Mouse (Mus musculus): ENCODE measurements around the gene Tshz2. TPM values are rescaled to one million over a fixed set of nuclear protein-coding genes. Genes with fewer than 3 reads are reported as not detected.

The Tshz2 gene
- polyA plus RNA-seq, 1 experiment: not detected

GRCm38 (mm10) chr2:169912826-169913225 lies 280.0 kb downstream of the Tshz2 start:
- H3ac ChIP-seq (ENCODE audit: control insufficient read depth, insufficient read length, low read depth): no peak overlapping the region
- TF ChIP-seq USF1 (IDR thresholded peaks at IDR 0.05; ENCODE audit: low read depth) (no peak), CEBPB (IDR thresholded peaks at IDR 0.05; ENCODE audit: low read depth) (no peak), MYOD1 (IDR thresholded peaks at IDR 0.05; ENCODE audit: control insufficient read depth, insufficient read length, low read depth) (no peak), CTCF (IDR thresholded peaks at IDR 0.05; ENCODE audit: control insufficient read depth, insufficient read depth, insufficient read length) (no peak), FOSL1 (IDR thresholded peaks at IDR 0.05; ENCODE audit: insufficient read depth, low read length, poor library complexity, severe bottlenecking) (no peak), MYOG (IDR thresholded peaks at IDR 0.05; ENCODE audit: control insufficient read depth, extremely low read depth, insufficient read length) (no peak), MAX (IDR thresholded peaks at IDR 0.05) (no peak)
- no peaks in the 10 kb centered on the region for H3K79me3 ChIP-seq (ENCODE audit: low read depth)
- H3K27me3 ChIP-seq (ENCODE audit: control insufficient read depth, insufficient read depth, insufficient read length): no peaks in the 10 kb centered on the region
- H3K79me2 ChIP-seq (ENCODE audit: control insufficient read depth, insufficient read depth): no peaks in the 10 kb centered on the region
- no peaks in the 10 kb centered on the region for H3K36me3 ChIP-seq (ENCODE audit: control insufficient read depth, insufficient read depth)
- H3K4me3 ChIP-seq (ENCODE audit: insufficient read depth, poor library complexity, severe bottlenecking): no peak overlapping the region

GRCm38 (mm10) chr2:169914903-169915302 lies 282.1 kb downstream of the Tshz2 start:
- no peaks in the 10 kb centered on the region for H3K36me3 ChIP-seq (ENCODE audit: control insufficient read depth, insufficient read depth)
- H3K27me3 ChIP-seq (ENCODE audit: control insufficient read depth, insufficient read depth, insufficient read length): no peaks in the 10 kb centered on the region
- H3K79me2 ChIP-seq (ENCODE audit: control insufficient read depth, insufficient read depth): no peaks in the 10 kb centered on the region
- no peak for TF ChIP-seq USF1 (IDR thresholded peaks at IDR 0.05; ENCODE audit: low read depth)
- TF ChIP-seq MYOG (IDR thresholded peaks at IDR 0.05; ENCODE audit: control insufficient read depth, extremely low read depth, insufficient read length): no peak
- no peak for TF ChIP-seq CEBPB (IDR thresholded peaks at IDR 0.05; ENCODE audit: low read depth)
- no peak for TF ChIP-seq FOSL1 (IDR thresholded peaks at IDR 0.05; ENCODE audit: insufficient read depth, low read length, poor library complexity, severe bottlenecking)
- no peak for TF ChIP-seq MAX (IDR thresholded peaks at IDR 0.05)
- no peak for TF ChIP-seq MYOD1 (IDR thresholded peaks at IDR 0.05; ENCODE audit: control insufficient read depth, insufficient read length, low read depth)
- TF ChIP-seq CTCF (IDR thresholded peaks at IDR 0.05; ENCODE audit: control insufficient read depth, insufficient read depth, insufficient read length): no peak
- H3K4me3 ChIP-seq (ENCODE audit: insufficient read depth, poor library complexity, severe bottlenecking): no peak overlapping the region
- H3K79me3 ChIP-seq (ENCODE audit: low read depth): no peaks in the 10 kb centered on the region
- H3ac ChIP-seq (ENCODE audit: control insufficient read depth, insufficient read length, low read depth): no peak overlapping the region

DNA sequence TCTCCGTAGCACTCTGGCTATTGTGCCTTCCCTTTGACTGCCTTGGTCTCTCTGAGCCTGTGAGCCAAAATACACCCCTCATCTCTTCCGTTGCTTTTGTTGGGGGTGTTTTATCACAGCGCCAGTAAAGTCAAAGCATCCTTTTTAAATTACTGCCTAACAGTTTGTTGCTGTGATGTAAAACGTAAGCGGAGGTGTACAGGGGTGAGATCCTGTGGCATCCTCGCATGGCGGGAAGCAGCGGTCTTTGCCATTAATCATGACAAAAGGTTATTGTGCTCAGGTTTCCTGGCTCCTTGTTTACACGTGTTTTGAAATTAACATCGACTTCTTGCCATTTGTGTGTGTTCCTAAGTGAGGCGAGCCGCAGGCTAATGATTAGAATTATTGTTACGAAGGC lies 282.5 kb downstream of the Tshz2 start:
- no peaks in the 10 kb centered on the region for H3K27me3 ChIP-seq (ENCODE audit: control insufficient read depth, insufficient read depth, insufficient read length)
- no peak overlapping the region for H3K4me3 ChIP-seq (ENCODE audit: insufficient read depth, poor library complexity, severe bottlenecking)

DNA sequence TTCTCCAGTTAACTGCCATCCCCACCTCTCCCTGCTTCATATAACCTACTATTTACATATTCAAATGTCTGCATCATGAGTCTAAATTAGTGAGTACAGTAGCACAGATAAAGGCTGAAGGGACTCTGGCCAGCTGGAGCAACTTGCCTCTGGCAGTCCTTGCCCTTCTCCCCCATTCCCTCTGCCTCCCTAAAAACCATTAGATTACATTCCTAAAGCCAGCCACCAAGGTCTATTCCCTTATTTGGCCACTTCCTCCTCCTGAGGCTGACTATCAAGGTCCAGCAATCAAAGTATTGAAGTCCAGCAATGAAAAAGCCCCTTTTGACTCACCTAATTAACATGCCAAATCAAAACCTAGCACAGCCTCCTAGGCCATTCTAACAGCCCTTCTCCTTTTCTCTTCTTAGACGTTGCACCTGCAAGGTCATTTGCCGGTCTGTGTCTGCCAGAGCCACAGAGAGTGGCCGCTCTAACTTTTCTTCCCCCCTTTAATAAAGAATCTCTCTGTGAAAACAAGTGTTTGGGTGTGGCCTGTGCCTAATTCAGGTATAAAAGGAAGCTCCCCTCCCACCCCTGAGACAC lies 286.4 kb downstream of the Tshz2 start:
- no peaks in the 10 kb centered on the region for H3K79me2 ChIP-seq (ENCODE audit: control insufficient read depth, insufficient read depth)
- H3K27me3 ChIP-seq (ENCODE audit: control insufficient read depth, insufficient read depth, insufficient read length): no peaks in the 10 kb centered on the region
- no peaks in the 10 kb centered on the region for H3K79me3 ChIP-seq (ENCODE audit: low read depth)
- no peak overlapping the region for H3ac ChIP-seq (ENCODE audit: control insufficient read depth, insufficient read length, low read depth)
- TF ChIP-seq CTCF (IDR thresholded peaks at IDR 0.05; ENCODE audit: control insufficient read depth, insufficient read depth, insufficient read length) (no peak), MYOD1 (IDR thresholded peaks at IDR 0.05; ENCODE audit: control insufficient read depth, insufficient read length, low read depth) (no peak), MYOG (IDR thresholded peaks at IDR 0.05; ENCODE audit: control insufficient read depth, extremely low read depth, insufficient read length) (no peak)
- no peak overlapping the region for H3K4me3 ChIP-seq (ENCODE audit: insufficient read depth, poor library complexity, severe bottlenecking)
- H3K36me3 ChIP-seq (ENCODE audit: control insufficient read depth, insufficient read depth): no peaks in the 10 kb centered on the region

More for the DNA sequence above, 282.5 kb downstream of the Tshz2 start:
- TF ChIP-seq CEBPB (IDR thresholded peaks at IDR 0.05; ENCODE audit: low read depth): no peak
- no peak for TF ChIP-seq MYOD1 (IDR thresholded peaks at IDR 0.05; ENCODE audit: control insufficient read depth, insufficient read length, low read depth)
- TF ChIP-seq CTCF (IDR thresholded peaks at IDR 0.05; ENCODE audit: control insufficient read depth, insufficient read depth, insufficient read length): no peak
- Histone ChIP-seq H3K36me3 (ENCODE audit: control insufficient read depth, insufficient read depth) (no peaks in the 10 kb centered on the region), H3ac (ENCODE audit: control insufficient read depth, insufficient read length, low read depth) (no peak overlapping the region), H3K79me2 (ENCODE audit: control insufficient read depth, insufficient read depth) (no peaks in the 10 kb centered on the region), H3K79me3 (ENCODE audit: low read depth) (no peaks in the 10 kb centered on the region)

DNA sequence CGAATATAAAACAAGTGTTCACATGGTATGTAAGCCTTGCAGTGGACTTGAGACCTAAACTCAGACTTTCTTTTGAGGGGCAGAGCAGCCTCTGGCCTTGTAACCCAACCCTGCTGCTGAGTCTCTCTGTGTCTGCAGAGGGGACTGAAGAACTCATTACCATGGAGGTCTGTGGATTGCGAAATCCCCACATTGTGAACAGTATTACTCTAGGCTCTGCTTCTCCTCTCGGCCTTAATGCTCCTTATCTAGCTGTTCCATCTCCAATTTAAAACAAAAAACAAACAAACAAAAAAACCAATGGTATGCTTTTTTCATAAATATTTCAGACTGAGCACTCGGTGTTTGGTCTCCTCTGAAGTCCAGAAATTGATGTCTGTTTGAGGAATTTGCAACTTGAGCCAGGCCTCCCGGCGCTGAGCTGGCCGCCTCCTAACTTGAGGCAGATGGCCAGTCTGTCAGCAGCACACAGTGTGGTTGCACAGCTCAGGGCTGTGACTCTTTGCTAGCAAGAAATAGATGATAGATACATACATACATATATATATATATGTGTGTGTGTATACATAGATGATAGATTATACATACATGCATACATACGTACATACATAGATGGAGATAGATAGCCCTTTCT lies 291.5 kb downstream of the Tshz2 start:
- Histone ChIP-seq H3ac (ENCODE audit: control insufficient read depth, insufficient read length, low read depth) (no peak overlapping the region), H3K79me2 (ENCODE audit: control insufficient read depth, insufficient read depth) (no peaks in the 10 kb centered on the region), H3K27me3 (ENCODE audit: control insufficient read depth, insufficient read depth, insufficient read length) (no peaks in the 10 kb centered on the region), H3K79me3 (ENCODE audit: low read depth) (no peaks in the 10 kb centered on the region), H3K36me3 (ENCODE audit: control insufficient read depth, insufficient read depth) (no peaks in the 10 kb centered on the region), H3K4me3 (ENCODE audit: insufficient read depth, poor library complexity, severe bottlenecking) (no peak overlapping the region)
- TF ChIP-seq MYOD1 (IDR thresholded peaks at IDR 0.05; ENCODE audit: control insufficient read depth, insufficient read length, low read depth) (no peak), CEBPB (IDR thresholded peaks at IDR 0.05; ENCODE audit: low read depth) (no peak), MAX (IDR thresholded peaks at IDR 0.05) (no peak), MYOG (IDR thresholded peaks at IDR 0.05; ENCODE audit: control insufficient read depth, extremely low read depth, insufficient read length) (no peak), USF1 (IDR thresholded peaks at IDR 0.05; ENCODE audit: low read depth) (no peak), CTCF (IDR thresholded peaks at IDR 0.05; ENCODE audit: control insufficient read depth, insufficient read depth, insufficient read length) (no peak), FOSL1 (IDR thresholded peaks at IDR 0.05; ENCODE audit: insufficient read depth, low read length, poor library complexity, severe bottlenecking) (no peak)

GRCm38 (mm10) chr2:169925466-169925865 lies 292.7 kb downstream of the Tshz2 start:
- Histone ChIP-seq H3K27me3 (ENCODE audit: control insufficient read depth, insufficient read depth, insufficient read length) (no peaks in the 10 kb centered on the region), H3K79me3 (ENCODE audit: low read depth) (no peaks in the 10 kb centered on the region), H3K36me3 (ENCODE audit: control insufficient read depth, insufficient read depth) (no peaks in the 10 kb centered on the region), H3ac (ENCODE audit: control insufficient read depth, insufficient read length, low read depth) (no peak overlapping the region), H3K4me3 (ENCODE audit: insufficient read depth, poor library complexity, severe bottlenecking) (no peak overlapping the region), H3K79me2 (ENCODE audit: control insufficient read depth, insufficient read depth) (no peaks in the 10 kb centered on the region)
- TF ChIP-seq USF1 (IDR thresholded peaks at IDR 0.05; ENCODE audit: low read depth) (no peak), MAX (IDR thresholded peaks at IDR 0.05) (no peak), FOSL1 (IDR thresholded peaks at IDR 0.05; ENCODE audit: insufficient read depth, low read length, poor library complexity, severe bottlenecking) (no peak), CTCF (IDR thresholded peaks at IDR 0.05; ENCODE audit: control insufficient read depth, insufficient read depth, insufficient read length) (no peak), MYOG (IDR thresholded peaks at IDR 0.05; ENCODE audit: control insufficient read depth, extremely low read depth, insufficient read length) (no peak)
